Mouse (Mus musculus) ES-E14 (cell line): ENCODE measurements around the gene Tfdp2.

Source experiments
- CHD2 ChIP-seq: IDR thresholded peaks from 2 replicates; pipeline ENCODE4 v1.6.1; 2014; ENCODE audit warnings: mild to moderate bottlenecking, low read depth, low read length, inconsistent platforms
- HCFC1 ChIP-seq: IDR thresholded peaks from 2 replicates; pipeline ENCODE4 v1.6.1; 2012; ENCODE audit warnings: low read length, inconsistent platforms, borderline replicate concordance; ENCODE audit not compliant: insufficient read depth
- MAFK ChIP-seq: IDR thresholded peaks from 2 replicates; pipeline ENCODE4 v1.6.1; 2014; ENCODE audit warnings: mild to moderate bottlenecking, low read depth, low read length, inconsistent platforms; ENCODE audit not compliant: insufficient read depth
- ZC3H11A ChIP-seq: IDR thresholded peaks from 2 replicates; pipeline ENCODE4 v1.6.1; 2012; ENCODE audit warnings: low read depth, mild to moderate bottlenecking, inconsistent platforms, low read length, borderline replicate concordance
- ZNF384 ChIP-seq: IDR thresholded peaks from 2 replicates; pipeline ENCODE4 v1.6.1; 2012; ENCODE audit warnings: low read depth, low read length, inconsistent platforms

- no peak for TF ChIP-seq ZNF384
- no peak for TF ChIP-seq MAFK
- TF ChIP-seq CHD2: no peak
- TF ChIP-seq HCFC1: no peak
- TF ChIP-seq ZC3H11A: no peak
Measured at GRCm38 (mm10) chr9:96269726-96270125, 73.7 kb downstream of the Tfdp2 start.
